Mouse (Mus musculus): ENCODE measurements around the gene Wipi1.

DNA sequence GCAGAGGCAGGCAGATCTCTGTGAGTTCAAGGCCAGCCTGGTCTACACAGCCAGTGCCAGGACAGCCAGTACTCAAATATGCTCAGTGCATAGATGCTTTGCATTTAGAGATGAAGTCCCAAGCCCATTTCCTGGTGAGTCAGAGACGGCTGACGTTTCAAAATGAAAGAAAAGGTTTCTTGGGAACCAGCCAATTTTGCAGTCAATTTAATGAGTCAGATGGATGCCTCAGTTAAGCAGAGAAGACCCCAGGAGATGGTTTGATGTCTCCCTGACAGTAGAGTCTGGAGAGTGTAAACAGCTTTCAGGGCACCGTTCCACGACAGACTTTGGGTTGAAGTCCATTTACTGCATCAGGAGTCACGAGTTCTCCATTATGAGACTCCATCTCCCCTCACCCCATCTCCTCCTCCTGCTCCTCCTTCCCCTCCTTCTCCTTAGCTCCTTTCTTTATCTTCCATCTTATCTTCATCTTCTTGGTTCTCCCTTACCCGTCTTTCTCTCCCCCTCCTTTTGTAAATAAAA lies 24.2 kb upstream of the Wipi1 start:
- TF ChIP-seq CTCF (IDR thresholded peaks at IDR 0.05; ENCODE audit: low read depth) (no peak), EP300 (IDR thresholded peaks at IDR 0.05; ENCODE audit: low read depth) (no peak)
